Mouse (Mus musculus): ENCODE results near the gene Nsa2.
"Not testable (repeated sequence)": the region's sequence is repeated elsewhere in the genome, so short reads cannot be mapped to it uniquely, and the experiment has no call there.

Gene Nsa2

DNA sequence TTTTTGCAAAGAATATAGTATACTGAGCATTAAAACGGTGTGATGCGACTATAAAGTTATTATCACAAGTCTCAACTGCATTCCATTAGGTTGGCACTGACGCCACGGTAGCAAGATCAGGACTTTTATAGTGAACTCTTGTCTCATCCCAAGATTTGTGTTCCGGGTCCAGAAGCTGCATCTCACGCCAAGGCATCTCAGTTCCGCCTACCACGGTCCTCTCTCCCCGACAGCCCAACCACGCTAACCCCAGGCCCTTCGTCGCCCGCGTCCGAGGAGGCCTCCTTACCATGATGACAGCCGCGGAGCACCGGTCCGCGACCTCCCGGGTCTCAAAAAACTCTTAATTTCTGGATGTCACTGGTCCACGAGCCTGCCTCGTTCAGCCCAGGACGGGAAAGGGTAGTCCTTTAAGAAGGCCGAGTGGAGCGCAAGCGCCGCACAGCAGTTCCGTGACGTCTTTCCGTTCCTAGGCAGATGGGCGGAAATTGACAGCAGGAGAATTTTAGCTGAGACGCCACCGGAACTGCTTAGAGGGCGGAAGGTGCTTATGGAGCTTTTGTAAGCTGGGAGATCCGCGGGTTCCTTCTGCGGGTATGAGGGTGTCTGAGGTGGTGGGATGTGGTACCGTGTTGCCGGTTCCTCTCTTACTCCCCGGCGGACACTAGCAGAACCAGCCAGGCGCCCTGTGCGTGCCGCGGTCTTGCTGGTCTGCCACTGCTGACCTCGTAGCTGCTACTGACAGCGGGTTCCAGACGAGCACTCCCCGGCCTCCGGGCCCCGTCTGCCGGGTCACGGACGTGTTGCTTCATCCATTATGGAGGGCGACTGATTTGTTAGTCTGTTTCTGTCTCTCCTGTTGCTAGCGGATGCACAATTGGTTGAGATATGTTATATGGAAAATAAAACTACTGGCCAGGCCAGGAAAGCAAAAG is at the start of gene Nsa2, which contains the start of gene Gfm2:
TSS of gene Nsa2 (minus strand) at position 472 of the 935 bp plus-strand sequence.
TSS of gene Gfm2 (plus strand) at position 472 of the 935 bp plus-strand sequence.
- ChIA-PET POLR2A (interaction anchor here (0.6 to 3.3 kb wide), 83 partner anchors 8 to 595 kb away, joined by 3 to 29 read pairs (median 4); partner anchors contain the start of genes Fam169a (in 3 of the 4), Hexb (in 2 of the 4), Col4a3bp (in 1 of the 4) and Enc1 (in 1 of the 4)), CTCF (interaction anchor here (0.8 to 1.5 kb wide), 6 partner anchors 10 to 72 kb away, joined by 3 to 7 read pairs (median 3); partner anchors contain the start of gene Gm6169 (in 1 of the 4))

DNA sequence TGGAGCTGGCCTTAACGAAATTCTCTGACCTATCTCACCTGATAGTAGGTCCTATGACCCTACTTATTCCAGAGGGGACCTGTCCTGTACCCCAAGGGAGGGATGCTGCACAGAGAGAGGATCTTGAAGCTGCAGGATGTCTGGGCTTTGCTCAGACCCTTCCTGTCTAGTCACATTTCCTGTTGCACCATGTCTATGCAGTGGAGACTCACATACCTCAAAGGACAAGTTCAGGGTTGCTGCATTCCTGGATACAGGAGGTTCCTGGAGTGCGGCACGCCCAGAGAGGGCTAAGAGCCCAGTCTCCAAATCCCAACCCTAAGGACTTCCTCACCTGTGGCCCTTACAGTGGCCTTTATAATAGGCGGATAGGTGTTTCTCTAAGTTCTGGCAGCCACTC is 48.6 kb upstream of the Nsa2 start:
- ChIA-PET POLR2A (interaction anchor here (0.8 to 16.0 kb wide), 7 partner anchors 8 to 73 kb away, joined by 3 to 247 read pairs (median 4); partner anchors contain the start of gene Hexb (in 2 of the 4)), CTCF (no interaction called here)

DNA sequence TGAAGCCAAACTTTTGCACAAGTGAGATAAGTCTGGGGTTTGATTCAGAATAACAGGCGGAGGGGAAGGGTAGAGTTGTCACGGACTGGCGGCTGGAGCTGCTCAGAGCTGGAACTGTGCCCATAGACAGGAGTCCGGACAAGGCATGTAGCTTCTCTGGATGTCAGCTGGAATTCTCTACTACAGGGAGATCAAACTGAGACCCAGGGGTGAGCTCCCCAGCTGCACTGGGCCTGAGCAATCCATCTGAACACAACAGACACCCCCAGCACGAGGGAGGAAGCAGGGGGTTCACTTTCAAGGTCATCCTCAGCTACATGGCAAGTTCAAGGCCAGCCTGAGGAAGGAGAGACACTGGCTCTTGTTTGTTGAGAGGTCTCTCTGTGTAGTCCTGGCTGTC is 46.9 kb upstream of the Nsa2 start:
- ChIA-PET CTCF (no interaction called here), POLR2A (interaction anchor here in 3 of 4 experiments (0.6 to 16.0 kb wide), 16 partner anchors 8 to 436 kb away, joined by 3 to 247 read pairs (median 4); partner anchors contain the start of genes Hexb (in 2 of the 3), Gfm2 (in 1 of the 3) and Nsa2 (in 1 of the 3))

DNA sequence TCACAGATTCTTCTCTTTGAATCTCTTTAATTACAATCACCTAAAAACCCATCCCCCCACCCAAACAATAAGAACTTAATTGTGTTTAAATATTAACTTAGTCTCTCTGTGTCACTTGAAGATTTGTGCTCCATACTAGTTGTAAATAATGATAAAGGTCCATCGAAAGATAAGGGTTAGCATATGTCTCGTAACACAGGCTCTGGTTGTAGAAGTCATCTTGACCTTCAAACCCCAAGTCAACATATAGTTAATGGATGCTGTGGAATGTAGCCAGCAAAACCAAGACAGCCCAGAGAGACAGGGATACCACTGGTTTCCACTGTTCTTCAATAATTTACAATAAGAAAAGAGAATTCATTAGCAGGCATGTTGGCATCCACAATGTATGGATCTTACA is 46.4 kb upstream of the Nsa2 start:
- CTCF ChIA-PET, result no interaction called here

DNA sequence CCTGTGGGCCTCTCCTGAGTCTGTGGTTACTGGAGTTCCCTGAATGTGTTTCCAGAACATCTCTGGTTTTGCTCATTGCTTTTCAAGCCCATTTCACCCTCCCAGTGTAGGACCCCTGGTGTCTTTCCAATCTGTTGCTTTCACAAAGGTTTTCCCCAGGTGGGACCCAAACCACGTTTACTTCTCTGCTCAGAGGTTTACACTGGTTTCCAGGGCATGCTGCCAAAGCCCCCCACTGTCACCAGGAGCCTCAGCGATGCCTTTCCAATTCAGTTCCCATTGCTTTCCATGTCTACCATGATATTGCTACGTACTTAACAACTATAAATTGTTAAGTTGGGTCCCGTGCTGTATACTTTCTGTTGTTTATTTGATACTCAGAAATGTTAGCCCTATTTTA is 45.1 kb upstream of the Nsa2 start:
- POLR2A ChIA-PET, result interaction anchor here in 2 of 4 experiments (0.9 to 16.0 kb wide), 5 partner anchors 12 to 45 kb away, joined by 3 to 247 read pairs (median 3); partner anchors contain the start of genes Hexb (in 2 of the 2), Gfm2 (in 1 of the 2) and Nsa2 (in 1 of the 2)
- CTCF ChIA-PET, result interaction anchor here in 2 of 4 experiments (0.5 to 0.6 kb wide), 2 partner anchors 36 to 199 kb away, joined by 3 to 6 read pairs; no protein-coding TSS in a partner anchor

More for the DNA sequence above, 46.4 kb upstream of the Nsa2 start:
- POLR2A ChIA-PET, result interaction anchor here in 3 of 4 experiments (0.6 to 16.0 kb wide), 10 partner anchors 8 to 437 kb away, joined by 3 to 247 read pairs (median 8); partner anchors contain the start of gene Hexb (in 2 of the 3)

DNA sequence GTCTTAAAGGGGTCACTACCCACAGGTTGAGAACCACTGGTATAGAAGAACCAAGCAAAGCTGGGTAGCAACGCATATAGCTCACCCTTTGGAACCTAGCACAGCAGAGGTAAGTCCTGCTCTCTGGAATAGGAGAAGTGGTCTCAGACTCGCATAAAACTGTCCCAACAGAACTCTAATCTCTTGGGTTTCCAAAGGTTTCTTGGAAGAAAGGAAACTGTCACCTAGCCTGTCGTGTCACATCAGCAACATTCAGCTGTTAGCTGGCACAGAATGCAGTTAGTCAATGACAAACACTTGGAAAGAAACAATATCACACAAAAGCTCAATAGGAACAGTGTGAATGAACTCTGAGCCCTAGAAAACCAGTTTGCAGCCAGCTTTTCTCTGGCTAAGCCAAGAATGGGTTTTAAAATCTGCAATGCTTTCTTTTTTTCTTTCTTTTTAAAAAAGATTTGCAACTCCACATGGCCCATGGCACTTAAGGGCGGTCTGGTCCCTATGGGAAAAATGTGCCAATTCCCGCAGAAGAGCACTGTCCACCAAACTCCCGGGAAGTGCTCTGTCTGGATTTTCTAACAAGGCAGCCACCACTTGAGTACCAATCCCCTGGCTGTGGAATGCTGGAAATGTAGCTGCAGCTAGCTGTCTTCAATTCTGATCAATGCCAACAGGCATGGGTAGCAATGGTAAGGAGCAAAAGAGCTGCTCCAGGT is 42.5 kb upstream of the Nsa2 start:
- CTCF ChIA-PET, result interaction anchor here in 1 of 4 experiments (1.2 to 1.3 kb wide), 2 partner anchors 15 to 37 kb away, joined by 3 read pairs; no protein-coding TSS in a partner anchor
- POLR2A ChIA-PET, result interaction anchor here (0.5 to 16.0 kb wide), 24 partner anchors 10 to 240 kb away, joined by 3 to 247 read pairs (median 4); partner anchors contain the start of genes Gfm2 (in 3 of the 4), Nsa2 (in 3 of the 4) and Hexb (in 2 of the 4)

DNA sequence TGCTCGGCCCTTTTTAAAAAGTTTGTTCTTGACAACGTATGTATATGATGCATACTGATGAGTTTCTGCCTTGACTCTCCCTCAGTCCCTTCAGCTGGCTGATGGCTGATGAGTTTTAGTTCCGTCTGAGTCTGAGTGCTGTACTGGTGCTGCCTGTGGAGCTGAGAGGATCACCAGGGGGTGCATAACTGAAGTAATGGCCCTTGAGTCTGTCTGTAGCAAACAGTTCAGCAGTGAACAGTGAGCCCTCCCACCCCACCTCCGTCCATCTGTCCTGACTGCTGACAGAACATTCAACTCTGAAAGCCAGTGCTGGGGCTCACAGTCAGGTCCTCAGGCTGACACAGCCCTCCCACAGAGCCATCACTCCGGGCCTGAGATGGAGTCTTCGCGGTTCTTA is 41.2 kb upstream of the Nsa2 start:
- POLR2A ChIA-PET, result interaction anchor here (0.6 to 16.0 kb wide), 11 partner anchors 13 to 260 kb away, joined by 3 to 247 read pairs (median 7); partner anchors contain the start of genes Gfm2 (in 2 of the 4), Hexb (in 2 of the 4) and Nsa2 (in 2 of the 4)
- CTCF ChIA-PET, result interaction anchor here in 1 of 4 experiments (1.2 kb wide), 1 partner anchor 79 kb away, joined by 3 read pairs; the partner anchor contains the start of gene Gm6169

DNA sequence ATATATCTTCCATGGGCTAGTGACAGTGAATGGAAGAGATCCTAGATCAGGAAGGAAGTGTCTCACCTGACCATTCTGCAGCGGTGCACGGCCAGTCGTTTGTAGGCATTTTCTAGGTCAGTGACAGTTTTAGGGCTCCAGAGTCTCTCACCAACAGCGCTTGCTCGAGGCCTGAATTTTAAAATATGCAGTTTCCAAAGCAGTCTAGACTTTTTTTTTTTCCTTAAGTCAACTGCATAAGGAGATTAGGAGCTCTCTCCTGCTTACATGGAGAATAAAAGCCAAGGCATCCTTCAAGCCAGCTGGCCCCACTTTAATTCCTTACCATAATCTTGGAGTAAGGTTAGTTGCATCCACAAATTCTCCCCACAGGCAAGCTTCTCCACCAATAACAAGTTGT is 39.0 kb upstream of the Nsa2 start:
- ChIA-PET POLR2A (interaction anchor here in 3 of 4 experiments (0.5 to 16.0 kb wide), 13 partner anchors 9 to 853 kb away, joined by 3 to 247 read pairs (median 7); partner anchors contain the start of genes Gfm2 (in 2 of the 3), Hexb (in 2 of the 3) and Nsa2 (in 2 of the 3)), CTCF (interaction anchor here in 1 of 4 experiments (0.5 to 0.7 kb wide), 2 partner anchors 13 to 38 kb away, joined by 3 to 4 read pairs; no protein-coding TSS in a partner anchor)

DNA sequence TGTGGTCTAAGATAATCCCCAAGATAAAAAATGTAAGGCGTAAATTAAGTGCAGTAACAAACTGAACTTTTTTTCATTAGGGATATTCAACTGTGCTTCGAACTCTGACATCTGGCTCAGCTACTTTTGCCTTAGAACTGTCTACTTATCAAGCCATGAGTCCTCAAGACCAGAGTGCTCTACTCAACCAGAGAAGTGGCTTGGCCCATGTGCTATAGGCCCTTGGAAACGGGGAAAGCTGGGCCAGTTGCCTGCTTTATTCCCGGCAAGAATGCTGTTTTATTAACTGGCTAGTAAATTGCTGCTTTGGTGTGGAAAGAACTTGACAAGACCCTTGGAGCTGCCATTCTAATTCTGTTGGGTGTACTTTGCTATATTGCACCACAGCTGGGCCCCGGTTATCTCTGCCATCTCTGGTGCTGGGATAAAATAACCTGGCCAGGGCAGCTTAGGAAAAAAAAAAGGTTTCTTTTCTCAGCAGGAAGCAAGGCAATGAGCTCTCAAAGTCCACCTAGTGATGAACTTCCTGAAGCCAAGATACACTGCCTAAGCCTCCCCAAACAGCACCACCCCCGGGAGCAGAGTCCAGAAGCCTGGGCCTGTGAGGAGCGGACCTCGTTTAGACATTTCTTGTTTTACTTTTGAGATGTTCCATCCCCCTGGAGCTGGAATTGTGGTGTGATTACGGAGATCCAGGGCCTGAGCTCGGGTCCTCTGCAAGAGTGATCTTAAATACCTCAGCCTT is 38.0 kb upstream of the Nsa2 start:
- ChIA-PET CTCF (interaction anchor here in 1 of 4 experiments (0.7 kb wide), 1 partner anchor 33 kb away, joined by 3 read pairs; no protein-coding TSS in a partner anchor), POLR2A (interaction anchor here in 3 of 4 experiments (1.0 to 16.0 kb wide), 11 partner anchors 9 to 310 kb away, joined by 3 to 247 read pairs (median 8); partner anchors contain the start of genes Gfm2 (in 3 of the 3), Nsa2 (in 3 of the 3) and Hexb (in 2 of the 3))

DNA sequence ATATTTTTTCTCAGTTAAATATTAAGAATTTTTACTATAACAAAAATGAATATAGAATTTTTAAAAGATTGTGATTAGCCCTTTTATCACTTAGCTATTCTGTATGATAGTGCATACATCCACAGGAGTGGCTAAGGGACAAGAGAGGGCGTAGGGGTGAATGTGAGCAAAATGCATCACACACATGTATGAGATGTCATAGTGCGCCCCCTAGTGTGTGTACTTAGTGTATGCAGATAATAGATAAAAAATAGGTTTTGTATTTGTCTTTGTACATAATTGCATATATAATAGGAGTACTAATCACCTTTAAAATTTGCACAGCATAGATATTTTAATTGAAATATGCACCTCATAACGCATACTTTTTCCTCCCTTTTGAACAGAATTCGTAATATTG is 8.1 kb upstream of the Nsa2 start:
- ChIA-PET POLR2A (interaction anchor here in 1 of 4 experiments (0.7 to 1.7 kb wide), 5 partner anchors 8 to 517 kb away, joined by 3 to 7 read pairs (median 3); partner anchors contain the start of genes Gfm2 and Nsa2), CTCF (interaction anchor here in 1 of 4 experiments (0.5 kb wide), 1 partner anchor 12 kb away, joined by 8 read pairs; no protein-coding TSS in a partner anchor)

DNA sequence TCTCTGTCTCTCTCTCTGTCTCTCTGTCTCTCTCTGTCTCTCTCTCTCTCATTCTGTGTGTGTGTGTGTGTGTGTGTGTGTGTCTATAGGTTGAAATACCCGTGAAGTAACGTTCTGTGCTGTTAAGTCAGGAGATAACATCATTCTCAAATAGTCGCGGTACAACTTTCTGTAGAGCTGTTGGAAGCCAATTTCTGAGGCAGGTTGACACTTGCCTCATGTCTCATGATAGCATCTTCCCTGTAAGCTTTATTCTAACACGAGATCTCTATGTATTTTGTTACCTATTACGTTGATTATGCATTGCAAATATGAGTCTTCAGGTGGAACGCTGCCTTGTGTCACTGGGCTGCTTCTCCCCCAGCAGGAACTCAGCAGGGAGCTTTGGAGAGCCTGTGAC is 4.6 kb upstream of the Nsa2 start:
- ChIA-PET CTCF (interaction anchor here in 1 of 4 experiments (1.0 kb wide), 1 partner anchor 75 kb away, joined by 4 read pairs; the partner anchor contains the start of gene Fam169a), POLR2A (interaction anchor here in 3 of 4 experiments (0.7 to 1.8 kb wide), 5 partner anchors 43 to 318 kb away, joined by 3 to 6 read pairs (median 3); partner anchors contain the start of gene Hexb (in 1 of the 3))

DNA sequence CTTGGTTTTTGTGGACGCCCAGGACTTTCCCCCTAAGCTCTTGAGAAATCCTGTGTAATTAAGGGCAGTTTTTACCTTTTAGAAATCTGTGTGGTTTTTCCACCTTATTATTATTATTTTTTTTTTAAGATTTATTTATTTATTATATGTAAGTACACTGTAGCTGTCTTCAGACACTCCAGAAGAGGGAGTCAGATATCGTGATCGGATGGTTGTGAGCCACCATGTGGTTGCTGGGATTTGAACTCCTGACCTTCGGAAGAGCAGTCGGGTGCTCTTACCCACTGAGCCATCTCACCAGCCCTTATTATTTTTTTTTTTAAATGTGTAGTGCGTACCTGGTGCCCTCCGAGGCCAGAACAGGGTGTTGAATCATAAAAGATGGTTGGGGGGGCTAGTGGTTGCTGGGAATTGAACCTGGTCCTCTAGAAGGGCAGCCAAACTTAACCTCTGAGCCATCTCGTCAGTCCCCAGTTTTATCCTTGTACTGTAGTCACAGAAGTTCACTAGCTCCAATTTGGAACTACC is 731 bp upstream of the Nsa2 start:
- POLR2A ChIA-PET, result interaction anchor here (0.6 to 3.3 kb wide), 82 partner anchors 8 to 596 kb away, joined by 3 to 29 read pairs (median 4); partner anchors contain the start of genes Fam169a (in 3 of the 4), Hexb (in 2 of the 4), Col4a3bp (in 1 of the 4) and Enc1 (in 1 of the 4)
- CTCF ChIA-PET, result interaction anchor here (0.6 to 1.5 kb wide), 10 partner anchors 10 to 415 kb away, joined by 3 to 7 read pairs (median 3); partner anchors contain the start of gene Gm6169 (in 1 of the 4)

DNA sequence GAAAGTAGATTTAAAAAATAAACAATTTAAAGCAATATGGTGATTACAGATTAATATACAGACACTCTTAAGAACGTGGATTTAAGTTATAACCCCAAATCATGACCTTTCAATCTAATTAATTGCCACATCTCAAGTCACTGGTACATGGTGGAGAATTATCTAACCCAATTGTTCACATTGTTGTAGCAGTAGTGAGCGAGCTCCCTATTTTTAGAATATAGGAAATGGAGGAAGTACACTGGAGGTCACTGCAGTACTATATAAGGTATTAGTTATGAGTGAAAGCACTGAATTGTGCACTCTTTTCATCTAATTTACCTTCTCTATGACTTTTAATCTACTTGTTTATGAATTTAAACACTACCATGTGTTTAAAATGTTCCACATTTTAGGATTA is 7.3 kb downstream of the Nsa2 start:
- POLR2A ChIA-PET, CTCF ChIA-PET: not testable (repeated sequence)

DNA sequence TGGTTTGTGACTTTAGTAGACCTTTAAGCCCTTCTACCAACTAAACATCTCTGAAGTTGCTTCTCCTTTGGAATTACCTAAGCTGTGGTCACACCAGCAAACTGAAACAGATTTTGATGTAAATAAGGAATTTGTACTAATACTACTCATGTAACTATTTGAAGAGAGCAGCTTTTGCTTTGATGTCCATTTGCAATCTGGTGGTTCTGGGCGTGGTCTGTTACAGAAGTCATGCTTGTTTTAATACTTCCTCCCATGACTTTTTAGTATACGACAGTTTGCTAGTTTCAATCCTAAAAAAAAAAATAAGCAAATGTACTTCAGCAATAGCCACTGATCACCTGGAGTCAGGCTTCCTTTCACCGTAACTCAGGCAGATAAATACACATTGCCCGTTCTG is 8.1 kb downstream of the Nsa2 start:
- CTCF ChIA-PET, result not testable (repeated sequence)
- POLR2A ChIA-PET, result interaction anchor here in 1 of 4 experiments (1.5 kb wide), 1 partner anchor 13 kb away, joined by 5 read pairs; no protein-coding TSS in a partner anchor

DNA sequence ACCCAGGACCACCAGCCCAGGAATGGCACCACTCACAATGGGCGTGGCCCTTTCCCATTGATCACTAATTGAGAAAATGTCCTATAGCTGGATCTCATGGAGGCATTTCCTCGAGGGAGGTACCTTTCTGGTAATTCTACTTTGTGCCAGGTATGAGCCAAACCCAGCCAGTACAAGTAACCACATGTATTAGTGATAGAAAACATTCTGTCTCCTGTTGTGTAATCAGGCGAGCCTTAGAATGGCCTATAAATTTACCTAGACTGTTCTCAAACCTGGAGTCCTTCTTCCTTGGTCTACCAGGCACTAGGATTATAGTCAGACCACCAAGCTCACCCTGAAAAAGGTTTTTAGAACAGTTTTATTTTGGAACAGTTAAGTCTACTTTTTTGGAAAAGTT is 16.4 kb downstream of the Nsa2 start:
- POLR2A ChIA-PET, result interaction anchor here in 1 of 4 experiments (0.7 to 2.0 kb wide), 2 partner anchors 16 to 34 kb away, joined by 3 to 7 read pairs; partner anchors contain the start of genes Gfm2 and Nsa2
- CTCF ChIA-PET, result no interaction called here

DNA sequence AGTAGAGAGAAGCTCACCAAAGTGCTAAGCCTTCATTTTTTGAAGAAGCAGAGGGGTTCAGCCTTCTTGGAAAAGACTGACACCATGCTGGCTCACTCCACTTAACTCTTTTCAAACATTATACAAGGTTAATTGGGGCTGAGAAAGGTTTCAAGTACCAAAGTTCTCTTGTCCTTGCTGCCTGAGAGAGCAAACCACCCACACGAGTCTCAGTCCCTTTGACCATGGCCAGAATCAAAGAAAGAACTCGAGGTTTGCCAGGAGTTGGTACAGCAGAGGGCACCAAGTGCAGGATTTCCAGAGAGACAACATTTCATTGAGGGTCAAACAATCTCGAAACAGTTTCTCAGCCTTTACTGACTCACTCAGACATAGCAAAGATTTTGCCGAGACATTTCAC is 28.7 kb downstream of the Nsa2 start:
- ChIA-PET POLR2A (interaction anchor here in 1 of 4 experiments (1.5 kb wide), 1 partner anchor 14 kb away, joined by 5 read pairs; no protein-coding TSS in a partner anchor), CTCF (interaction anchor here in 1 of 4 experiments (0.6 kb wide), 1 partner anchor 9 kb away, joined by 6 read pairs; no protein-coding TSS in a partner anchor)
